Mouse (Mus musculus) G1E-ER4 (cell line): ENCODE data around the gene Olfr1509. TPM values are rescaled to one million over a fixed set of nuclear protein-coding genes. Genes with fewer than 3 reads are reported as not detected.
A peak's percentile ranks its signal among the peaks of the same experiment; 100 is the strongest.

Source experiments
- GATA1 ChIP-seq: IDR thresholded peaks from one replicate; pipeline ENCODE4 v1.8.0; 2012; ENCODE audit warnings: low read length, inconsistent platforms
- polyA plus RNA-seq: library from polyadenylated mRNA; stranded (reverse); fragments of >175 nt; gene quantifications from 2 replicates; pipeline ENCODE4 v1.2.3, GENCODE M21; 2012

The Olfr1509 gene
- polyA plus RNA-seq, result not detected in 2 replicates

DNA sequence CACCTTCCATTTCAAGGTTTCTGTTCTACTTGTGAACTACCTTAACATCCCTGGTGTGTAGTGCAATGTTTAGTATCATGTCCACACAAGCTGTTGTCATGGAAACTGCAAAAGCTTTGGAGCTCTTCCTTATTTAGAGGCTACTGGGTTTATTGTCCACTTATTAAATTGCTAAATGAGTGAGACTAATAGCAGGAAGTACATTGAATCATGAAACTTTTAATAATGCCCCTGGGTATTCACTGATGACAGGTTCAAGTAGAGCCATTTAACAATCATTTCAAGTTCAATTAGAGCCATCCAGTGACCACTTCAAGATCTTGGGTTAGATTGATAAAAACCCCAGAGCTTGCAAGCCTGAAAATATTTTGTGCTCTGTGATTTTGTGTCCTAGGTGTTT, at the start of gene Olfr1509:
Gene Olfr1509 (plus strand): TSS at position 301 of the 400 bp plus-strand sequence.
- TF ChIP-seq GATA1, result no peak

DNA sequence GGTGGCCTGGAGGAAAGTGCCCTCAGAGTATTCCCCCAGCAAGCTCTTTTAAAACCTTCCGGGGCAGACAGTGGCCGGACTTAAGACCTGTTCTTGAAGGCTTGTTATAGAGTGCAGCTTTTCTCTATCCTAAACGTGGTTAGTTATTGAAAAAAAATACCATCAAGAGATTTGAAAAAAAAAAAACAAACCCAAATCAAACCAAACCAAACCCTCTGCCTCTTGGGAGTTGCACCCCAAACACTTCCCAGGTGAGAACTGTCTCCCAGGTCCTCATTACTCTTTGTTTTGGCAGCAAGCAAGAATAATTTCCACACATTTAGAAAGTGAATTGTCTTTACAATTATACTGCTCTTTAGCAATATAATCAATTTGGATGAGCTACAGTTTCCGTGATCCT, 45.5 kb upstream of the Olfr1509 start, which contains the start of gene Olfr1511:
Gene Olfr1511 (minus strand): TSS at position 101 of the 400 bp plus-strand sequence.
- TF ChIP-seq GATA1, result no peak

DNA sequence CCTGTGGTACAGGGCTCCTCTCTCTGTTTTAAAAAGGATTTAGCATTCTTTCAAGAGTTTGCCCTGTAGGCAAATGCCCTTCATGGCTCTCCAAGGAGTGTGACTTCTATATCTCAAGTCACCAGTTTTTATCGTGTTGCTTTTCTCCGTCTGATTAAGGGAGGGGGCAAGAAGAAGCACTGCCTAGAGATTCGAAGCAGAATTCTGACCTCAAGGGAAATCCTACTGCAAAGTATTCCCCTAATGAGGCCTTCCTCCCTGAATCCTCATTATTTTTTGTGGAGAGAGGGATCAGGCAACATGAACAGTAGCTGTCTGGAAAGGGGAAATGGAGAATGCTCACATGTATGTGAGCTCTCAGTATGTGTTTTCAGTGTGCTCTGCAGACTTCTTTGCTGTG, 28.5 kb upstream of the Olfr1509 start, which contains the start of gene Olfr1510:
Gene Olfr1510 (minus strand): TSS at position 101 of the 400 bp plus-strand sequence.
- no peak for TF ChIP-seq GATA1

DNA sequence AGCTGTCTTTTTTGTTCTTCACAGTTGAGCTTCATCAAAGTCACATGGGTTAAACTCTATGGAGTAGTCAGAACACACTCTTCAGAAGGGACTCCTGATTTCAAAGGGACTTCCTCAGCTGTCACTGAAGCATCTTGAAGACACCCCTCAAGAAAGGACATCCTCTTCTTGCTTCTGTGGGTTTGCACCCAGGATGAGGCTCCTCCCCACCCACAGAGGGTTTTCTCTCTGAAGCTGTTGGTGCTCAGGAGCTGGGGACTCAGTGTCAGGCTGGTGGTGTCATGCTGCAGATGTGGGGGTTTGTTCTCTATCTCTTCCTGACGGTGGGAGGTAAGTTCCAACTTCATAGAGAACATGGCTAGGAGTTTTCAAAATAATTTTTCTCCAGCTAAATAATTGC, 15.1 kb upstream of the Olfr1509 start:
- TF ChIP-seq GATA1, result no peak

DNA sequence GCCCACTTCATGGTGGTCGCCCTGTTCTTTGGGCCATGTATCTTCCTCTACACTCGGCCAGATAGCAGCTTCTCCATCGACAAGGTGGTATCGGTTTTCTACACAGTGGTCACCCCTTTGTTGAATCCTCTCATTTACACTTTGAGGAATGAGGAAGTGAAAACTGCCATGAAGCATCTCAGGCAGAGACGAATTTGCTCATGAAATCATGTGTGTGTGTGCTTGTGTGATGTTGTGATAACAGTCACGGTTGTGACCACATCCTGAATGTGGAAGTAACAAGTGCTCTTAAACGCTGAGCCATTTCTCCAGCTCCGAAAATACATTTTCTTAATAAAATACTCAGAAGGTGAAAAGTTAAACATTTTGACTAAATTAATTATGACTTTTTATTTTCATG, 8.3 kb downstream of the Olfr1509 start:
- peak; percentile 44 for TF ChIP-seq GATA1

DNA sequence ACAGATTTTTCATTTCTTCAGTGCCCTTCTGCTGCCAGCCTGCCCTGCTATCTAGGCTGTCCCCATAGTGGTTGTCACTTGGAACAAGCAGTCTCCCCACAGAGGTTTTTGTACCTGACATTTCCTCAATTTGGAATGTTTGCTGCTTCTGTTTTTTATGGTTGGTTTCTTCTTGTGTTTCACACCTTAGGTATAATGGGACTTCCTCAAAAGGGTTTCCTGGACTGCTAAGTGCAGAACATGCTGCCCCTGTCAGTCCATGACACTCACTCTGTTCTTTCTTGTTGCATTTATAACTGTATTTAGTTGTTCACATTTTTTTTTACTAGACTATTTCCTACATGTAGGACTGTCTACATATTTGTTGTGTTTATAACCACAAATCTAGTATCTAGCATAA, 19.1 kb downstream of the Olfr1509 start:
- TF ChIP-seq GATA1, result no peak

DNA sequence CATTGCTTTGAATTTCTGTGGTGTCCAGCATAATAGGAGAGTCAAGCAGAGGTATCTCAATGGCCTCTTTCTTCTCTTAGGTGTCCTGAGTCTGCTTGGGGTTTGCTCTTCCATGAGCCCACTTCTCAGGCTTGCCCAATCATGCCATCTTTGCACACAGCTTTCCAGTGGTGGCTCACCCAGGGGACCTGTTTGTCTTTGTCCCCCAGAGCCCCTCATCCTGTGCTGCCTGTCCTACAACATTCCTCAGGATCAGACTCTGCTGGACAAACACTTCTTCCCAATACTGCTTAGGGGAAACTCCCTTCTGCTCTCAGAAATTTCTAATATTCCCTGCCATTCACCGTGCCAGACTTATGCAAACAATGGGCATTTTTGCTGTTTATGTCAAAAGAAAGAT, 22.9 kb downstream of the Olfr1509 start:
- no peak for TF ChIP-seq GATA1

DNA sequence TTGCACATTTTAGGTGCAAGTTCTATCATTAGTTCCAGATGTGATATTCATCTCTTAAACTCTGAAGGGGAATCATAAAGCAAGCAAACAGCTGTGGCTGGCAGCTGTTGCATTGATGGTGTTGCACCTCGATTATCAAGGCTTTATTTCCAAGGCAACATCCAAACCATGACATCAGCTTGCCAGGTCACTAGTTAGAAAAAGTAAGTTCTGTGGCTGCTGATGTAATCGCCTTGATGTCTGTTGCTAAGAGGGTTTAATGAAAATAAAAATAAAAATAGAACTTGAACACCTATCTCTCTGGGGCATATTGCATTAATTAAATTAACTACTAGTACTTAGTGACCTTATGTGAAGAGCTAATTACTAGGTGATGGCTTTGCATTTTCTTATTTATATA, 24.6 kb downstream of the Olfr1509 start, which contains the start of gene Olfr1508:
Gene Olfr1508 (minus strand): TSS at position 101 of the 400 bp plus-strand sequence.
- no peak for TF ChIP-seq GATA1

DNA sequence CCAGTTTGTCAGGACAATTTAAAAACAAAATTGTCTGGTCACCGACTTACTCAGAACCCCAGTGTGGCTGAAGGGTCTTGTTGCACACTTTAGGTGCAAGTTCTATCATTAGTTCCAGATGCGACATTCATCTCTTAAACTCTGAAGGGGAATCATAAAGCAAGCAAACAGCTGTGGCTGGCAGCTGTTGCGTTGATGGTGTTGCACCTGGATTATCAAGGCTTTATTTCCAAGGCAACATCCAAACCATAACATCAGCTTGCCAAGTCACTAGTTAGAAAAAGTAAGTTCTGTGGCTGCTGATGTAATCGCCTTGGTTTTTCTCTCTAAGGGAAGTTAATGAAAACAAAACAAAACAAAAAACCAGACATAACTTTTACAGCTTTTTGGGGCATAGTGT, 52.7 kb downstream of the Olfr1509 start, which contains the start of gene Olfr1507:
Gene Olfr1507 (minus strand): TSS at position 234 of the 400 bp plus-strand sequence.
- TF ChIP-seq GATA1, result no peak

Other genes starting within 250 kb of the Olfr1509 start
- gene Supt16, start 245.6 kb upstream of the Olfr1509 start, polyA plus RNA-seq, result 28.6 and 37.7 TPM in 2 replicates
- gene Chd8, start 185.2 kb upstream of the Olfr1509 start, polyA plus RNA-seq, result 15.3 and 19.5 TPM in 2 replicates
- gene Tox4, start 163.8 kb upstream of the Olfr1509 start, polyA plus RNA-seq, result 40.4 and 52.5 TPM in 2 replicates
- gene Rab2b, start 163.4 kb upstream of the Olfr1509 start, polyA plus RNA-seq, result 0.36 and 0.48 TPM in 2 replicates
- gene Mettl3, start 137.9 kb upstream of the Olfr1509 start, polyA plus RNA-seq, result 10.4 and 13.1 TPM in 2 replicates
- 13.7 and 15.2 TPM in 2 replicates for gene Sall2, start 114.2 kb upstream of the Olfr1509 start, polyA plus RNA-seq
- not detected in 2 replicates for gene Olfr1513, start 86.6 kb upstream of the Olfr1509 start, polyA plus RNA-seq
- not detected in 2 replicates for gene Olfr1512, start 63.8 kb upstream of the Olfr1509 start, polyA plus RNA-seq
- not detected in 2 replicates for gene Olfr1511, start 45.6 kb upstream of the Olfr1509 start, polyA plus RNA-seq
- gene Olfr1510, start 28.6 kb upstream of the Olfr1509 start, polyA plus RNA-seq, result not detected in 2 replicates
- not detected in 2 replicates for gene Olfr1508, start 24.5 kb downstream of the Olfr1509 start, polyA plus RNA-seq
- not detected in 2 replicates for gene Olfr1507, start 52.8 kb downstream of the Olfr1509 start, polyA plus RNA-seq